Mouse (Mus musculus) heart, embryonic 15.5 days (tissue): Measurements from ENCODE around the gene Colgalt2. TPM values are rescaled to one million over a fixed set of nuclear protein-coding genes. Genes with fewer than 3 reads are reported as not detected.

Experiments
- ATAC-seq: fragments of 200-750 bp; cut with Nextera tagmentation; replicated peaks from 2 replicates; pipeline ENCODE4 v1.8.0; 2017; ENCODE audit warnings: low read depth, moderate TSS enrichment; ENCODE audit not compliant: insufficient number of reproducible peaks, insufficient read depth, low FRiP score
- H3K27ac ChIP-seq: fragments of 300-500 bp; sonication (generic); 2 replicates; pipeline ENCODE4 v1.5.1; 2015; ENCODE audit warnings: mild to moderate bottlenecking, inconsistent platforms
- H3K27me3 ChIP-seq: fragments of 300-500 bp; sonication (generic); 2 replicates; pipeline ENCODE4 v1.6.1; 2015; ENCODE audit warnings: inconsistent platforms
- H3K36me3 ChIP-seq: fragments of 300-500 bp; sonication (generic); 2 replicates; pipeline ENCODE4 v1.6.1; 2015; ENCODE audit warnings: mild to moderate bottlenecking, inconsistent platforms
- H3K4me1 ChIP-seq: fragments of 300-500 bp; sonication (generic); replicated peaks from 2 replicates; pipeline ENCODE4 v1.6.1; 2015; ENCODE audit warnings: inconsistent platforms
- H3K4me2 ChIP-seq: fragments of 300-500 bp; sonication (generic); 2 replicates; pipeline ENCODE4 v1.6.1; 2015; ENCODE audit warnings: inconsistent platforms, mild to moderate bottlenecking, moderate library complexity
- H3K4me3 ChIP-seq: fragments of 300-500 bp; sonication (generic); 2 replicates; pipeline ENCODE4 v1.5.1; 2015; ENCODE audit warnings: mild to moderate bottlenecking, inconsistent platforms
- H3K9ac ChIP-seq: fragments of 300-500 bp; sonication (generic); 2 replicates; pipeline ENCODE4 v1.6.1; 2015; ENCODE audit warnings: mild to moderate bottlenecking, inconsistent platforms
- H3K9me3 ChIP-seq: fragments of 300-500 bp; sonication (generic); replicated peaks from 2 replicates; pipeline ENCODE4 v1.6.1; 2016; ENCODE audit warnings: inconsistent platforms
- WGBS: fragments of 180-500 bp; shearing (Covaris S2); methylation state at CpG from one replicate; pipeline ENCODE4 v1.1.7; 2015; ENCODE audit warnings: mixed read lengths; 5-methylcytosine and 5-hydroxymethylcytosine counted together
- polyA plus RNA-seq: library from polyadenylated mRNA; unstranded; fragments of >200 nt; fragmentation: Nextera tagmentation; extraction: Ambion mirVana; gene quantifications from 2 replicates; pipeline ENCODE4 v1.2.1, GENCODE M21; 2015

The Colgalt2 gene
- polyA plus RNA-seq, 1 experiment from 2014 or later = 1.8 TPM

GRCm38 (mm10) chr1:152555944-152556573 lies 156.4 kb downstream of the Colgalt2 start:
- peaks cover 55% of the 10 kb centered on the region for H3K4me1 ChIP-seq

DNA sequence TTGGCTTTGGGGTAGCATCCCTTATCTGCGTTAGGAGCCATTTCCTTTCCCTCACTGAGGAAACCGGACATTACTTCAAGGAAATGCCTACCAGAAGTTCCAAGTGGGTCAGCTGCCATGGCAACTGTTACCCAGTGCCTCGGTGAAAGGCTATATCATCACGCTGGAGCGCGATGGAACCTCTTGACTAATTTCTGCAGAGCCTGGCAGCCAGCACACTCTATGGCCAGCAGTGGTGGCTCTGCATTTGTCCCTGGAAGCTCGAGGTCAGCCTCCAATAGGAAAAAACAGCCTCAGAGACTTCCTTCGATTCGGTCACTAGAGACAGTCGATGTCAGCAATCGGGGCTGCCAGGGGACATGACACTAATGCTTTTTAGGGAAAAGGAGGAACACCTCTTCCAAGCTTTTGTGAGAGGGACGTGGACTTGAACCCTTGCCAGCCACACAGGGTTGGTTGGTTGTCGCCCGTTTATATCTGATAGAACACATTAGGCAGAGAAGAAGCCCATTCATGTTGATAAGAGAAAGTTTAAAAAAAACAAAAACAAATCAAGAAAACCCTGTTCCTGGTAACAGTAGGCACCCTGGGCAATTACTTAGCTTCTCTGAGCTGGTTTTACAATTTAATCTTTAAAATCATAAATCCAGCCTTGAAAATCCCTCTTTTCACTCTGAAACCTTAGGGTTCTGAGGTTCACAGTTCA lies 157.1 kb downstream of the Colgalt2 start:
- Histone ChIP-seq H3K4me1 (peaks cover 55% of the 10 kb centered on the region), H3K27me3 (no peaks in the 10 kb centered on the region), H3K27ac (peak overlapping the region; percentile 93), H3K9ac (no peak overlapping the region), H3K36me3 (peaks cover 30% of the 10 kb centered on the region), H3K4me2 (peak overlapping the region; percentile 29), H3K9me3 (no peaks in the 10 kb centered on the region), H3K4me3 (no peak overlapping the region)
- 18% methylated on average over 14 of the region's 14 CpGs for WGBS
- peak; percentile 65 for ATAC-seq

More at GRCm38 (mm10) chr1:152555944-152556573, 156.4 kb downstream of the Colgalt2 start:
- Histone ChIP-seq H3K36me3 (peaks cover 35% of the 10 kb centered on the region), H3K27me3 (no peaks in the 10 kb centered on the region), H3K4me3 (no peak overlapping the region), H3K4me2 (peak overlapping the region; percentile 29), H3K9me3 (no peaks in the 10 kb centered on the region), H3K27ac (peak overlapping the region; percentile 93), H3K9ac (no peak overlapping the region; the same call in 1 of the 2 replicates)
- WGBS = 9% methylated on average over 7 of the region's 7 CpGs
- ATAC-seq = peak; percentile 93

Other genes starting within 250 kb of the Colgalt2 start
- 45.3 and 49.3 TPM in 2 replicates for gene Tsen15, start 13.1 kb upstream of the Colgalt2 start, polyA plus RNA-seq